Mouse (Mus musculus): ENCODE results near the gene Plch2. TPM values are rescaled to one million over a fixed set of nuclear protein-coding genes. Genes with fewer than 3 reads are reported as not detected.

Gene Plch2
- 2.6 and 10.7 TPM in 2 replicates for polyA plus RNA-seq (2012; rRNA removed; ENCODE audit: low replicate concordance)

DNA sequence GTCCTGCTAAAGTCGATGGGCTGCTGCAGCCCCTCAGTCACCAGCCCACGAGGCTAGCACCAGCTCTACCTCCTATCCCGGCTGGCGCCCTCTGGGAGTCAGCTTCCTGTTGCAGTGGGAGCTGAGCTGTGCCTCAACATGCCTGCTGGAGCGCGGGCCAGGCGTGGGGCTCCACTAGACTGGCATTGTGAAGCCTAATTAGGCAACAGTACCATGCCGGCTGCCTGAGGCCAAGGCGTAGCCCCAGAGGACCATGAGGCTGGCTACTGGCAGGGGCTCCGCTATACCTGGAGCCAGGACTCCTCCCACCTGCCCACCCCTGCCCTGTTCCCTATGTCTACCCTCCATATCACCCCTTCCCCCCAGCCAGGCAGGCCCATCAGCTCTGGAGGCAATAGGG, at the start of gene Plch2:
TSS of gene Plch2 (minus strand) at position 61 of the 400 bp plus-strand sequence.

DNA sequence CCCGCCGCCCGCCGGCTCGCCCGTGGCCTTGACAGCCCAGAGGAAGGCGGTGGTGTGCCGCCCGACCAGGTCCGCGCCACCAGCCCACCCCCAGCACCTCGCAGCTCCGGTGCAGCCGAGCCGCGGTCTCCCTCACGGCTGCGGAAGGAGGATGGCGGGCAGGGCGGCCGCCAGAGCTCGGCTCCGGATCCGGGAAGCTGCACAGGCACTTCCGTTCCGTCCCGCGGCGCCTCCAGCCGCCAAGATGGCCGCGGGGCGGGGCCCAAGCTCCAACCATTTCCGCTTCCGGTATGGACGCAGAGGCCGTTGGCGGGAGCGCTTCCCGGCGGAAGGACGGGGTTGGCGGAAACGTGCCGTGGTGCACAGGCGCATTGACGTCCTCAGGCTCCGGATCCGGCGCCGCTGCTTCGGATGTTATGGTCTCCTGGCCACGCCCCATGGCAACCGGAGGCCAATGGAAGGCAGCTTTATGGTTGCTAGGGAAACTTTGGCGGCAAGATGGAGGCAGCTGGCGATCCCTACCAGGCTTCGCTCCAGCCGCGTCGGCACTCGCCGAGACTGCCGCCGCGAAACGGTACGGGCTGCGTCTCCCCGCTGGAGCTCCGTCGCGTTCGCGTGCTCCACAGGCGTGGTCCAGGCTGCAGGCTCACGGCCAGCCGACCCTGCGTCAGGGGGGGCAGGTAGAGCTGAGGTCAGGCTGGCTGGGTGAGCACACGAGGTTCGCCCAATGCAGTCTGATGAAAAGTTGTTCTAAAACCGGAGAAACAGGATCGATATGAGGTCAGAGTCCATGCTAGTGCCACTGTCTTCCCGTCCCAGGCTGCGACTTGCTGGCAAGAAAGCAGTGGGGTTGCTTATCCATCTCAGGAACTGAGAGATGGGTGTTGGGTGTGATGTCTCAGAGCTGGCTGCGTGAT, 29.8 kb upstream of the Plch2 start, which contains the start of the genes Rer1 and Morn1:
TSS of gene Rer1 (minus strand) at position 275 of the 917 bp plus-strand sequence.
TSS of gene Morn1 (plus strand) at position 470 of the 917 bp plus-strand sequence.

DNA sequence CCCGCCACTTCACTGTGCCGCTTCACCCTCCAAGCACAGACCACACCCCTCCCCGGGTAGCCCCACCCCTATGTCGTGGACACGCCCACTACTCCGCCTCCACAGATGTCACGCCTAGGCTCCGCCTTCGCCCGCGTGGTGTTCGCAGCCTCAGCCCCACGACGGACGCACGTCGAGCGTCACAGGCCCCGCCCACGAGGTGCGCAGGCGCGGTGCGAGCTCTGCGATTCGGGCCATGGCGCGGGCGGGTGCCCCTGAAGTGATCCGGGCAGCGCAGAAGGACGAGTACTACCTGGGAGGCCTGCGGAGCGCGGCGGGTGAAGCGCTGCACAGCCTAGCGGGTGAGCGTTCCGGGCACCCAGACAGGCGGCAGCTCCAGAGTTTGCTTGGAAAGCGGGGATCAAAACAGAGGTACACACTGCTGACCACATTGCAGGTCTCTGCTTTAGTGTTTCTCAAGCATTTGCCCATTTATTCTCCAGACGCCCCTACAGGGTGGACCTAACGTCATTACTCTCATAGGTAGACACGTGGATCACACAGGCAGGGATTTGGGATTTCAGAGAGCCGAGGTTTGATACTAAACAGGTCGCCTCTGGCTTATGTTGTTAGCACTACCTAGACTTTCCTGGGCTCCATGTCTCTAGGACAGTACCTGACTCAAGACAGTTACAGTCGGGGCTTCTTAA, 10.4 kb upstream of the Plch2 start, which contains the start of gene Pex10:
TSS of gene Pex10 (plus strand) at position 183 of the 689 bp plus-strand sequence.

DNA sequence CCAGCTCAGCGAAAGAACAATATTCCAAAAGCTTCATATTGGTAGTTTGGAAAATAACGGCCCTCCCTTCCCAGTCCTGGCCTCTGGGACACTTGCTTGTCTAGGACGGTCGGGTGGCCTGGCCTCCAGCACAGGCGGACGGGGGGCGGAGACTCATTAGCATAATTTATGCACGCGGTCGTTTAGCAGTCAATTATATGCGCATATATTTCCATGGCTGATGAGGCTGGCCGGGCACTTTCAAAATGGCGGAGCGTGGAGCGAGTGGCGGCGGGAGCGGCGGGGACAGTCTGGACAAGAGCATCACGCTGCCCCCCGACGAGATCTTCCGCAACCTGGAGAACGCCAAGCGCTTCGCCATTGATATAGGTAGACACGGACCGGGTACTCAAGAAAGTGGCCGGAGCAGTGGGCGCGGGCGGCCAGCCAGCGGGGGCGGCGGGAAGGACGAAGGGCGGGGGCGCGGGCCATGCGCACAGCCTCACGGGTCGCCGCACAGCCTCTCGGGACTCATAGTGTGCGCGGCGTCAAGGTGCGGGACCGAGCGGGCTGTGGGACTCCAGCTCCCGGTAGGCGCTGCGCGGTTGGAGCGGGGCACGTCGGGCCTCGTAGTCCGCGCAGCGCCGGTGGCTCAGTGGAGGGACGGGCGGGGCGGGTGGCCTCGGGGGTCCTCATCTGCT, 92.5 kb downstream of the Plch2 start, which contains the start of gene Pank4:
TSS of gene Pank4 (plus strand) at position 223 of the 680 bp plus-strand sequence.

DNA sequence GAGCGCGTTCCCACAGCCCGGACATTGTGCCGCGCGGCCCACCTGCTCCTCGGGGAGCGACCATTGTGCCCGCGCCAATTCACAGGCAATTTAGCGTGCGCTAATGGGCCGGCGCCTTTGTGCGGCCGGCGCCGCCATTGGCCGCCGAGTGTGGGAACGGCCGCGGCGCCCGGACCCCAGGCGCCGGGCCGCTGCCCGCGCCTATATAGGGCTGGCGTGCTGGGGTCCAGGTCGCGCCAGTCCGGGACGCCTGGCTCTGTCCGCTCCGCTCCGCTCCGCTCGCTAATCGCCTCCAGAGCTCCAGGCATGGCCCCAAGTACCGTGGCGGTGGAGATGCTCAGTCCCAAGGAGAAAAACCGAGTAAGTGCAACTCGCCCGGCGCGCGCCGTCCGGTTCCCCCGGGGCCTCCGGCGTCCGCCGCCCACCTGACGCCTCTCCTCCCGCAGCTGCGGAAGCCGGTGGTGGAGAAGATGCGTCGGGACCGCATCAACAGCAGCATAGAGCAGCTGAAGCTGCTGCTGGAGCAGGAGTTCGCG, 95.8 kb downstream of the Plch2 start, which contains the start of gene Hes5:
TSS of gene Hes5 (plus strand) at position 234 of the 536 bp plus-strand sequence.

Other genes with a start within 250 kb of the Plch2 start
- 0.14 TPM in 1 of 2 replicates, not detected in the other for gene Ttc34, start 219.3 kb downstream of the Plch2 start, polyA plus RNA-seq (2012; rRNA removed; ENCODE audit: low replicate concordance)
- 0.13 TPM in 1 of 2 replicates, not detected in the other for gene Mmel1, start 187.2 kb downstream of the Plch2 start, polyA plus RNA-seq (2012; rRNA removed; ENCODE audit: low replicate concordance)
- 46.8 and 245 TPM in 2 replicates for gene Fam213b, start 157.6 kb downstream of the Plch2 start, polyA plus RNA-seq (2012; rRNA removed; ENCODE audit: low replicate concordance)
- gene Tnfrsf14, start 128.2 kb downstream of the Plch2 start, polyA plus RNA-seq (2012; rRNA removed; ENCODE audit: low replicate concordance) = 28.7 and 46.5 TPM in 2 replicates
- 0.20 TPM in 1 of 2 replicates, not detected in the other for gene Hes5, start 95.9 kb downstream of the Plch2 start, polyA plus RNA-seq (2012; rRNA removed; ENCODE audit: low replicate concordance)
- gene Pank4, start 92.7 kb downstream of the Plch2 start, polyA plus RNA-seq (2012; rRNA removed; ENCODE audit: low replicate concordance) = 39.2 and 64.0 TPM in 2 replicates
- 20.0 and 21.4 TPM in 2 replicates for gene Pex10, start 10.2 kb upstream of the Plch2 start, polyA plus RNA-seq (2012; rRNA removed; ENCODE audit: low replicate concordance)
- 97.9 and 103 TPM in 2 replicates for gene Rer1, start 29.6 kb upstream of the Plch2 start, polyA plus RNA-seq (2012; rRNA removed; ENCODE audit: low replicate concordance)
- 3.7 and 10.4 TPM in 2 replicates for gene Morn1, start 29.8 kb upstream of the Plch2 start, polyA plus RNA-seq (2012; rRNA removed; ENCODE audit: low replicate concordance)
- gene Ski, start 165.8 kb upstream of the Plch2 start, polyA plus RNA-seq (2012; rRNA removed; ENCODE audit: low replicate concordance) = 54.5 and 88.7 TPM in 2 replicates
- 71.5 and 99.0 TPM in 2 replicates for gene Faap20, start 193.0 kb upstream of the Plch2 start, polyA plus RNA-seq (2012; rRNA removed; ENCODE audit: low replicate concordance)

Data from subcutaneous adipose tissue, adult 2 months (tissue).